Mouse (Mus musculus) spleen, adult 2 months (tissue): ENCODE results near the gene Cnnm3.

Experiments used
- CTCF ChIP-seq: fragments of 200-500 bp; IDR thresholded peaks from 2 replicates; pipeline ENCODE4 v1.5.1; 2011; ENCODE audit warnings: mild to moderate bottlenecking, inconsistent platforms; ENCODE audit not compliant: insufficient read depth, insufficient read length, insufficient replicate concordance; ENCODE audit errors: extremely low read depth
- POLR2A ChIP-seq: fragments of 200-500 bp; IDR thresholded peaks from 2 replicates; pipeline ENCODE4 v1.6.1; 2011; ENCODE audit warnings: low read depth, low read length, inconsistent platforms

DNA sequence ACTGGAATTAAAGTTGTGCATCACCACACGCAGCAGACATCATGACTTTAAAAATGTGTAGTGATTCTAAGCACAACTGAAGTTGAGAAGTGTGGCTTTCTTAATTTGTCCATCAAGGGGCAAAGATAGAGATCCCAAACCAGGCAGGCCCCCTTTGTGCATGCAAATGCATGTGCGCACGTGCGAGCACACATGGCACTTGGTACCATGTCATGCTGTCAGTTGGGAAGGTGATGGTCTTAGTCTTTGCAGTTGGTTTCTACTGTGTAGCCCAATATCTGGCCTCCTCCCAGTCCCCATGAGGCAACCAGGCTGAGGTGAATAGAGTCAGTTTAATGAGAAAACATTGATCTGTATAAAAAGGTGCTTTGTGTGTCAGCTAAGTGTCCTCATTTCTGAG is 18.2 kb downstream of the Cnnm3 start:
- TF ChIP-seq CTCF (no peak), POLR2A (no peak)
